In the genomic region with DNA sequence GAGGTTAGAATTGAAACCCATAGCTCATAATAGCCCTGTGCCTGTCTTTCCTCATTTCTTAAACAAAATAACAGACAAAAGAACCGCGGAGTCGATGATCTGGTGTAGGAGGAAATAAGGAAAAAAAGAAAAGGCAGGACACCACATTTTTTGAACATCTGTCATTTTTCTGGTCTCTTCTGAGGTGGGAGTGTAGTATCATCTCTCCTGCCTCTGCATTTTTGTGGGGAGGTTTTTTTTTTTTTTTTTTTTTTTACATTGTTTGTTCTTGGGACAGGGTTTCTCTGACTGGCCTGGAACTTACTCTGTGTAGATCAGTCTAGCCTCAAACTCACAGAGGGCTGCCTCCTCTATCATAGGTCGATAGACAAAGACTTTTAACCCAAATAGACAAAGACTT, we compare ENCODE assay signal across 9 mouse cellular contexts. TPM values are rescaled to one million over a fixed set of nuclear protein-coding genes. Genes with fewer than 3 reads are reported as not detected.
A peak's percentile ranks its signal among the peaks of the same experiment; 100 is the strongest.
DNase-seq lines count a peak whose midpoint lies in the region; ATAC-seq and TF ChIP-seq lines count a peak whose summit lies in the region.
"Had no signal": no experiment of that assay in that cellular context is flagged by ENCODE, and none has a peak within 500 bp of the region (broad histone marks: within the 10 kb centered on the region; RNA-seq: fewer than 3 reads in every experiment).

No protein-coding gene starts in this region.

- H3K4me2 ChIP-seq in limb, embryonic 14.5 days (replicated peaks; ENCODE audit: low read depth, low read length, severe bottlenecking), result peak overlapping the region; percentile 78
- peak overlapping the region; percentile 81 for H3K4me2 ChIP-seq in stomach, embryonic 16.5 days (ENCODE audit: low read depth, low read length)

- no peaks in the 10 kb centered on the region for H3K9me3 ChIP-seq in limb, embryonic 14.5 days (ENCODE audit: control insufficient read depth, low read length)
- no peaks in the 10 kb centered on the region for H3K9me3 ChIP-seq in stomach, embryonic 16.5 days (replicated peaks; ENCODE audit: control insufficient read depth, low read length)

- no peak for DNase-seq in gastrocnemius, adult 2 months
- DNase-seq in gastrocnemius, postnatal 25 days, result no peak
- DNase-seq in testis, postnatal 14 days (ENCODE audit: low spot score), result no peak
- DNase-seq in limb, embryonic 14.5 days (ENCODE audit: low spot score), result no peak
- no peak for DNase-seq in urinary bladder, postnatal 10 days (ENCODE audit: low spot score)

- no peaks in the 10 kb centered on the region; the same call in 1 of the 2 replicates for H3K36me3 ChIP-seq in testis, adult 2 months (ENCODE audit: control insufficient read depth, insufficient read depth, low read length)
- H3K36me3 ChIP-seq in limb, embryonic 14.5 days (ENCODE audit: control insufficient read depth, insufficient read depth, low read length), result peaks cover 30% of the 10 kb centered on the region
- H3K36me3 ChIP-seq in stomach, embryonic 16.5 days (ENCODE audit: control insufficient read depth, insufficient read depth, low read length), result peaks cover 9% of the 10 kb centered on the region

- no peak for ATAC-seq in limb, embryonic 14.5 days (ENCODE audit: low FRiP score, low read depth)
- ATAC-seq in stomach, embryonic 16.5 days (ENCODE audit: insufficient read depth, low FRiP score), result no peak
- no peak for ATAC-seq in cerebellum, adult (ENCODE audit: insufficient number of reproducible peaks, low FRiP score, low TSS enrichment)

- TF ChIP-seq CTCF in gastrocnemius, adult 2 months (IDR thresholded peaks at IDR 0.05), result no peak
- no peak for TF ChIP-seq CTCF in testis, adult 2 months (IDR thresholded peaks at IDR 0.05; ENCODE audit: control insufficient read depth, insufficient read depth, insufficient replicate concordance, low read depth, low read length)

- H3K4me3 ChIP-seq in gastrocnemius, adult 2 months, result peak overlapping the region; percentile 93
- H3K4me3 ChIP-seq in testis, adult 2 months (ENCODE audit: control insufficient read depth, low read depth, low read length), result peak overlapping the region; percentile 92
- H3K4me3 ChIP-seq in limb, embryonic 14.5 days (replicated peaks; ENCODE audit: low read length), result peak overlapping the region; percentile 85
- peak overlapping the region; percentile 90 for H3K4me3 ChIP-seq in stomach, embryonic 16.5 days (replicated peaks; ENCODE audit: low read length)

- intact Hi-C loops in gastrocnemius, adult 2 months (cut with DNase I), result no loop called here

- TF ChIP-seq POLR2A in testis, adult 2 months (IDR thresholded peaks at IDR 0.05; ENCODE audit: control insufficient read depth, low read depth, low read length), result no peak
- TF ChIP-seq POLR2A in limb, embryonic 14.5 days (IDR thresholded peaks at IDR 0.05; ENCODE audit: borderline replicate concordance, extremely low read depth, insufficient read depth, insufficient read length), result no peak

- H3K4me1 ChIP-seq in testis, adult 2 months (ENCODE audit: control insufficient read depth, insufficient read depth, low read length), result peaks cover 2% of the 10 kb centered on the region; the same call in 1 of the 2 replicates
- H3K4me1 ChIP-seq in limb, embryonic 14.5 days (ENCODE audit: control insufficient read depth, insufficient read depth, low read length), result peaks cover 12% of the 10 kb centered on the region
- H3K4me1 ChIP-seq in stomach, embryonic 16.5 days (ENCODE audit: control insufficient read depth, insufficient read depth, low read length), result peaks cover 11% of the 10 kb centered on the region

- peak overlapping the region; percentile 92 for H3K9ac ChIP-seq in limb, embryonic 14.5 days (ENCODE audit: low read depth, low read length, severe bottlenecking)
- H3K9ac ChIP-seq in stomach, embryonic 16.5 days (ENCODE audit: low read length), result peak overlapping the region; percentile 92

- peak overlapping the region; percentile 87 for H3K27ac ChIP-seq in gastrocnemius, adult 2 months
- peak overlapping the region; percentile 76; the same call in 1 of the 2 replicates for H3K27ac ChIP-seq in testis, adult 2 months (ENCODE audit: control insufficient read depth, insufficient read depth, low read depth, low read length)
- peak overlapping the region; percentile 86; the same call in 1 of the 2 replicates for H3K27ac ChIP-seq in limb, embryonic 14.5 days (replicated peaks; ENCODE audit: low read depth, low read length)
- peak overlapping the region; percentile 86 for H3K27ac ChIP-seq in stomach, embryonic 16.5 days (ENCODE audit: low read length)

- H3K27me3 ChIP-seq in testis, adult 2 months (ENCODE audit: control insufficient read depth, insufficient read depth, low read length), result no peaks in the 10 kb centered on the region
- no peaks in the 10 kb centered on the region for H3K27me3 ChIP-seq in limb, embryonic 14.5 days (ENCODE audit: control insufficient read depth, insufficient read depth, low read length)
- H3K27me3 ChIP-seq in stomach, embryonic 16.5 days (ENCODE audit: control insufficient read depth, insufficient read depth, low read length), result no peaks in the 10 kb centered on the region

- 6% methylated on average over 4 of the region's 4 CpGs for WGBS in limb, embryonic 14.5 days
- 2% methylated on average over 4 of the region's 4 CpGs for WGBS in stomach, embryonic 16.5 days

RNA-seq across cellular contexts. Expression of a gene that starts 0.9 kb away (rescaled TPM):
- total RNA-seq in gastrocnemius, adult 2 months (2021), result 10 to 100 TPM; 15.3 to 21.8 TPM
- total RNA-seq in gastrocnemius, postnatal 25 days (2021), result 10 to 100 TPM; 12.1 to 12.6 TPM
- polyA plus RNA-seq in testis, adult 2 months (2012; rRNA removed), result 18.8 and 27.6 TPM in 2 replicates
- polyA plus RNA-seq in limb, embryonic 14.5 days (2012; rRNA removed), result 66.3 and 79.7 TPM in 2 replicates
- polyA plus RNA-seq in limb, embryonic 14.5 days (2014; fragmentation: Nextera tagmentation; extraction: Ambion mirVana), result 115 and 134 TPM in 2 replicates
- polyA plus RNA-seq in stomach, embryonic 16.5 days (2015; fragmentation: Nextera tagmentation; extraction: Ambion mirVana), result 131 and 137 TPM in 2 replicates

RNA-seq across cellular contexts. Expression of a gene that starts 39.0 kb away (rescaled TPM):
- total RNA-seq in gastrocnemius, adult 2 months (2021), result not detected
- total RNA-seq in gastrocnemius, postnatal 25 days (2021), result not detected
- polyA plus RNA-seq in testis, adult 2 months (2012; rRNA removed), result 0.12 TPM in 1 of 2 replicates, not detected in the other
- polyA plus RNA-seq in limb, embryonic 14.5 days (2012; rRNA removed), result not detected in 2 replicates
- polyA plus RNA-seq in limb, embryonic 14.5 days (2014; fragmentation: Nextera tagmentation; extraction: Ambion mirVana), result 0.36 and 0.44 TPM in 2 replicates
- 0.30 and 0.54 TPM in 2 replicates for polyA plus RNA-seq in stomach, embryonic 16.5 days (2015; fragmentation: Nextera tagmentation; extraction: Ambion mirVana)
- total RNA-seq: neutrophil, adult 5-6 weeks had no signal

RNA-seq across cellular contexts. Expression of a gene that starts 45.7 kb away (rescaled TPM):
- total RNA-seq in gastrocnemius, adult 2 months (2021), result not detected
- total RNA-seq in gastrocnemius, postnatal 25 days (2021), result not detected
- polyA plus RNA-seq in testis, adult 2 months (2012; rRNA removed), result not detected in 2 replicates
- not detected in 2 replicates for polyA plus RNA-seq in limb, embryonic 14.5 days (2012; rRNA removed)
- 0.11 and 0.18 TPM in 2 replicates for polyA plus RNA-seq in limb, embryonic 14.5 days (2014; fragmentation: Nextera tagmentation; extraction: Ambion mirVana)
- polyA plus RNA-seq in stomach, embryonic 16.5 days (2015; fragmentation: Nextera tagmentation; extraction: Ambion mirVana), result 0.04 and 0.07 TPM in 2 replicates
- total RNA-seq: neutrophil, adult 5-6 weeks had no signal

RNA-seq across cellular contexts. Expression of a gene that starts 56.9 kb away (rescaled TPM):
- total RNA-seq in gastrocnemius, adult 2 months (2021), result not detected
- total RNA-seq in gastrocnemius, postnatal 25 days (2021), result not detected
- polyA plus RNA-seq in testis, adult 2 months (2012; rRNA removed), result not detected in 2 replicates
- not detected in 2 replicates for polyA plus RNA-seq in limb, embryonic 14.5 days (2012; rRNA removed)
- polyA plus RNA-seq in limb, embryonic 14.5 days (2014; fragmentation: Nextera tagmentation; extraction: Ambion mirVana), result not detected in 2 replicates
- polyA plus RNA-seq in stomach, embryonic 16.5 days (2015; fragmentation: Nextera tagmentation; extraction: Ambion mirVana), result 0.16 and 0.17 TPM in 2 replicates
- total RNA-seq: neutrophil, adult 5-6 weeks had no signal
